Mouse (Mus musculus): Measurements from ENCODE around the gene Dennd6a.

GRCm38 (mm10) chr14:26645989-26646650 lies 72.5 kb downstream of the Dennd6a start:
- TF ChIP-seq POLR2A (IDR thresholded peaks at IDR 0.05; ENCODE audit: borderline replicate concordance, extremely low read depth, low read depth, low read length), result no peak
- TF ChIP-seq CTCF (IDR thresholded peaks at IDR 0.05; ENCODE audit: insufficient read depth, low read length), result no peak
